Mouse (Mus musculus) hindbrain, embryonic 15.5 days (tissue): ENCODE measurements around the gene Rnase13. TPM values are rescaled to one million over a fixed set of nuclear protein-coding genes. Genes with fewer than 3 reads are reported as not detected.

Experiments used
- ATAC-seq: fragments of 200-750 bp; cut with Nextera tagmentation; 2 replicates; pipeline ENCODE4 v1.8.0; 2017; ENCODE audit warnings: low read depth, moderate number of reproducible peaks, moderate TSS enrichment; ENCODE audit not compliant: low FRiP score
- H3K27ac ChIP-seq: fragments of 300-500 bp; sonication (generic); replicated peaks from 2 replicates; pipeline ENCODE4 v1.5.1; 2015; ENCODE audit warnings: mild to moderate bottlenecking, inconsistent platforms
- H3K27me3 ChIP-seq: fragments of 300-500 bp; sonication (generic); 2 replicates; pipeline ENCODE4 v1.6.1; 2015; ENCODE audit warnings: control low read depth, inconsistent platforms
- H3K36me3 ChIP-seq: fragments of 300-500 bp; sonication (generic); 2 replicates; pipeline ENCODE4 v1.6.1; 2015; ENCODE audit warnings: control low read depth, inconsistent platforms
- H3K4me1 ChIP-seq: fragments of 300-500 bp; sonication (generic); replicated peaks from 2 replicates; pipeline ENCODE4 v1.6.1; 2015; ENCODE audit warnings: control low read depth, inconsistent platforms
- H3K4me2 ChIP-seq: fragments of 300-500 bp; sonication (generic); 2 replicates; pipeline ENCODE4 v1.6.1; 2015; ENCODE audit warnings: moderate library complexity, mild to moderate bottlenecking, inconsistent platforms
- H3K4me3 ChIP-seq: fragments of 300-500 bp; sonication (generic); 2 replicates; pipeline ENCODE4 v1.5.1; 2015; ENCODE audit warnings: mild to moderate bottlenecking, inconsistent platforms
- H3K9ac ChIP-seq: fragments of 300-500 bp; sonication (generic); 2 replicates; pipeline ENCODE4 v1.6.1; 2015; ENCODE audit warnings: inconsistent platforms
- H3K9me3 ChIP-seq: fragments of 300-500 bp; sonication (generic); 2 replicates; pipeline ENCODE4 v1.6.1; 2016; ENCODE audit warnings: control low read depth, inconsistent platforms
- whole genome bisulfite sequencing: fragments of 180-500 bp; shearing (Covaris S2); methylation state at CpG from one replicate; pipeline ENCODE4 v1.1.7; 2015; 5-methylcytosine and 5-hydroxymethylcytosine counted together
- polyA plus RNA-seq: library from polyadenylated mRNA; unstranded; fragments of >200 nt; fragmentation: Nextera tagmentation; extraction: Ambion mirVana; gene quantifications from 2 replicates; pipeline ENCODE4 v1.2.1, GENCODE M21; 2015

Gene Rnase13
- polyA plus RNA-seq, 1 experiment from 2014 or later: not detected

GRCm38 (mm10) chr14:51892191-51892939 lies 30.2 kb downstream of the Rnase13 start, which contains the start of gene Slc39a2:
Slc39a2 (plus strand) TSS chr14:51892889.
- no peak within 1 kb of the TSS for H3K27ac ChIP-seq
- peaks cover 50% of the 10 kb centered on the region for H3K36me3 ChIP-seq
- H3K4me1 ChIP-seq: no peaks in the 10 kb centered on the region
- no peaks in the 10 kb centered on the region for H3K27me3 ChIP-seq
- H3K9me3 ChIP-seq: no peaks in the 10 kb centered on the region
- WGBS: 93% methylated on average over 9 of the region's 9 CpGs
- H3K4me2 ChIP-seq: no peak within 1 kb of the TSS
- no peak within 1 kb of the TSS for H3K9ac ChIP-seq
- no peak within 1 kb of the TSS for H3K4me3 ChIP-seq
- no peak for ATAC-seq

- no peak overlapping the region for H3K4me3 ChIP-seq
- H3K9me3 ChIP-seq: no peaks in the 10 kb centered on the region
- no peak overlapping the region for H3K9ac ChIP-seq
- peaks cover 56% of the 10 kb centered on the region for H3K36me3 ChIP-seq
- H3K4me2 ChIP-seq: no peak overlapping the region
- no peak overlapping the region for H3K27ac ChIP-seq
- H3K4me1 ChIP-seq: peaks cover 16% of the 10 kb centered on the region
- 92% methylated on average over 6 of the region's 6 CpGs for whole genome bisulfite sequencing
- ATAC-seq: no peak
- H3K27me3 ChIP-seq: no peaks in the 10 kb centered on the region
Observed at GRCm38 (mm10) chr14:51889833-51890232, 32.7 kb downstream of the Rnase13 start.

- H3K27me3 ChIP-seq: no peaks in the 10 kb centered on the region
- H3K4me3 ChIP-seq: peak overlapping the region; percentile 69
- no peaks in the 10 kb centered on the region for H3K9me3 ChIP-seq
- WGBS: 53% methylated on average over 6 of the region's 6 CpGs
- no peak overlapping the region for H3K27ac ChIP-seq
- H3K9ac ChIP-seq: peak overlapping the region; percentile 79; the same call in 1 of the 2 replicates
- no peak for ATAC-seq
- peaks cover 43% of the 10 kb centered on the region for H3K36me3 ChIP-seq
- H3K4me2 ChIP-seq: peak overlapping the region; percentile 61
- H3K4me1 ChIP-seq: peaks cover 18% of the 10 kb centered on the region
Observed at GRCm38 (mm10) chr14:51886051-51886450, 36.5 kb downstream of the Rnase13 start.

GRCm38 (mm10) chr14:51884598-51885331 lies 37.8 kb downstream of the Rnase13 start, which contains the start of gene Mettl17:
Mettl17 (plus strand) TSS chr14:51884842.
- H3K9ac ChIP-seq: peak within 1 kb of the TSS; percentile 79

GRCm38 (mm10) chr14:51884031-51884544 lies 38.5 kb downstream of the Rnase13 start:
- peak overlapping the region; percentile 78 for H3K27ac ChIP-seq
- 2% methylated on average over 14 of the region's 14 CpGs for WGBS
- H3K9ac ChIP-seq: peak overlapping the region; percentile 21; the same call in 1 of the 2 replicates
- H3K27me3 ChIP-seq: no peaks in the 10 kb centered on the region
- H3K4me2 ChIP-seq: peak overlapping the region; percentile 61
- H3K4me3 ChIP-seq: peak overlapping the region; percentile 69
- H3K4me1 ChIP-seq: peaks cover 18% of the 10 kb centered on the region
- no peaks in the 10 kb centered on the region for H3K9me3 ChIP-seq
- ATAC-seq: peak; percentile 13; the same call in 1 of the 2 replicates
- peaks cover 24% of the 10 kb centered on the region for H3K36me3 ChIP-seq

More at GRCm38 (mm10) chr14:51884598-51885331, 37.8 kb downstream of the Rnase13 start, which contains the start of gene Mettl17:
- peak; percentile 99 for ATAC-seq
- H3K36me3 ChIP-seq: peaks cover 31% of the 10 kb centered on the region
- no peaks in the 10 kb centered on the region for H3K9me3 ChIP-seq
- peaks cover 18% of the 10 kb centered on the region for H3K4me1 ChIP-seq
- peak within 1 kb of the TSS; percentile 78 for H3K27ac ChIP-seq
- peak within 1 kb of the TSS; percentile 69 for H3K4me3 ChIP-seq
- peak within 1 kb of the TSS; percentile 61 for H3K4me2 ChIP-seq
- under 1% methylated on average over 43 of the region's 43 CpGs for WGBS
- H3K27me3 ChIP-seq: no peaks in the 10 kb centered on the region

- peak overlapping the region; percentile 69 for H3K4me3 ChIP-seq
- no peaks in the 10 kb centered on the region for H3K27me3 ChIP-seq
- peaks cover 19% of the 10 kb centered on the region for H3K36me3 ChIP-seq
- H3K9ac ChIP-seq: no peak overlapping the region
- peaks cover 18% of the 10 kb centered on the region for H3K4me1 ChIP-seq
- ATAC-seq: peak; percentile 23
- WGBS: 2% methylated on average over 4 of the region's 4 CpGs
- no peaks in the 10 kb centered on the region for H3K9me3 ChIP-seq
- peak overlapping the region; percentile 78 for H3K27ac ChIP-seq
- peak overlapping the region; percentile 61 for H3K4me2 ChIP-seq
Observed at GRCm38 (mm10) chr14:51883527-51884030, 39.0 kb downstream of the Rnase13 start.

GRCm38 (mm10) chr14:51877517-51877916 lies 45.1 kb downstream of the Rnase13 start:
- no peak for ATAC-seq
- Histone ChIP-seq H3K4me1 (no peaks in the 10 kb centered on the region), H3K4me2 (no peak overlapping the region), H3K36me3 (no peaks in the 10 kb centered on the region), H3K9ac (no peak overlapping the region), H3K9me3 (no peaks in the 10 kb centered on the region), H3K27ac (no peak overlapping the region), H3K4me3 (no peak overlapping the region), H3K27me3 (no peaks in the 10 kb centered on the region)
- 87% methylated on average over 3 of the region's 3 CpGs for WGBS

GRCm38 (mm10) chr14:51871741-51872140 lies 50.8 kb downstream of the Rnase13 start:
- Histone ChIP-seq H3K36me3 (no peaks in the 10 kb centered on the region), H3K4me3 (no peak overlapping the region), H3K9ac (no peak overlapping the region), H3K4me1 (no peaks in the 10 kb centered on the region), H3K9me3 (no peaks in the 10 kb centered on the region), H3K27me3 (no peaks in the 10 kb centered on the region), H3K4me2 (no peak overlapping the region), H3K27ac (no peak overlapping the region)
- 78% methylated on average over 9 of the region's 9 CpGs for WGBS
- no peak for ATAC-seq

Other genes starting within 250 kb of the Rnase13 start
- gene Gm17079, start 227.3 kb downstream of the Rnase13 start, polyA plus RNA-seq: not detected in 2 replicates
- not detected in 2 replicates for gene Gm5800, start 205.6 kb downstream of the Rnase13 start, polyA plus RNA-seq
- gene Ang4, start 149.2 kb downstream of the Rnase13 start, polyA plus RNA-seq: not detected in 2 replicates
- gene AY358078, start 122.7 kb downstream of the Rnase13 start, polyA plus RNA-seq: not detected in 2 replicates
- gene Ear6, start 69.1 kb downstream of the Rnase13 start, polyA plus RNA-seq: not detected in 2 replicates
- 75.2 and 82.7 TPM in 2 replicates for gene Mettl17, start 37.9 kb downstream of the Rnase13 start, polyA plus RNA-seq
- gene Slc39a2, start 29.9 kb downstream of the Rnase13 start, polyA plus RNA-seq: 2.0 and 2.1 TPM in 2 replicates
- 235 and 267 TPM in 2 replicates for gene Ndrg2, start 8.6 kb downstream of the Rnase13 start, polyA plus RNA-seq
- gene Tppp2, start 4.3 kb downstream of the Rnase13 start, polyA plus RNA-seq: not detected in 2 replicates
- gene Arhgef40, start 61.9 kb upstream of the Rnase13 start, polyA plus RNA-seq: 85.2 and 87.6 TPM in 2 replicates
- 0.17 and 1.1 TPM in 2 replicates for gene Tmem253, start 92.9 kb upstream of the Rnase13 start, polyA plus RNA-seq
- 38.2 and 40.5 TPM in 2 replicates for gene Zfp219, start 98.0 kb upstream of the Rnase13 start, polyA plus RNA-seq
- 0.05 TPM in 1 of 2 replicates, not detected in the other for gene Olfr221, start 119.7 kb upstream of the Rnase13 start, polyA plus RNA-seq
- gene Hnrnpc, start 181.3 kb upstream of the Rnase13 start, polyA plus RNA-seq: 445 and 453 TPM in 2 replicates
- 47.9 and 52.4 TPM in 2 replicates for gene Rpgrip1, start 187.9 kb upstream of the Rnase13 start, polyA plus RNA-seq